Mouse (Mus musculus): ENCODE data around the gene Mrtfa.

DNA sequence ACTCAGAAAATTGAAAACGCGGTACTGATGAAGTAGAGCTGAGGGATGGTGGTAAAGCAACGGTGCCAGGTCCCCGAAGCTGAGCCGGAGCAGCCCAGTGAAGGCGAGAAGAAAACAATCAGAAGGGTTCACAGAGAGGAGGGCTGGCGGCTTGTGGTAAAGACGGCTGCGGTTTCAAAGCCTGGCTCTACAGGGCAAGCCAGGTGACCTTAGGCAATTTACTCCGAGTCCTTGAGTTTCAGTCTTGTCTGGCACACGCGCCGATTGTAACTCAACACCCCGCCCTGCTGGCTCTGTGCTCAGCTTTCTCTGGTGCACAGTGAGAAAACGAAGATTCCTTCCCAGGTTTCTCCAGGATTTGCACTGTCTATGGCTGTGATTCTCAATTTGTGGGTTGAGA lies 22.4 kb upstream of the Mrtfa start:
- TF ChIP-seq CTCF (IDR thresholded peaks at IDR 0.05) (no peak), EP300 (IDR thresholded peaks at IDR 0.05) (no peak)

Data from lung, postnatal 0 days (tissue).